Mouse (Mus musculus) B cell, adult 62 days (primary cell): Measurements from ENCODE around the gene Csrnp3. TPM values are rescaled to one million over a fixed set of nuclear protein-coding genes. Genes with fewer than 3 reads are reported as not detected.

ENCODE experiments used
- total RNA-seq: library from RNA; stranded (reverse); gene quantifications from 4 replicates; pipeline ENCODE4 v1.2.4, GENCODE M21; 2023

The Csrnp3 gene
- total RNA-seq, result not detected in 4 replicates

DNA sequence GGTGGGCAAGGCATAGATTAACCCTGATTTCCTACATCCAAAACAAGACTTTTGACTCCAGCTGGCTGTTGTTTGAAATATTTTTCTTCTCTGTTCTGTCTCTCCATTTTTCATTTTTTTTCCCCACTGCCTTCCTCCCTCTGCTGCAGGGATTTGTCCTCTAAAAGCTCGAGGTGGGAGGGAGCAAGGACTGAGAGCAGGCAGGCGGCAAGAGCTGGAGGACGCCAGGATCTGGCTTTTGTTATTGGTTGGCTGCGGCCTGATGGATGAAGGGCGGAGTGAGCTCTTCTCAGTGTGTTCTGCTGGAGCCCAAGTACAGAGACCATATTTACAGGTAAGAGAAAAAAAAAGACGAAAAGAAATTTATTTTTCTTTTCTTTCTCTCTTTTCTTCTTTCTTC lies at the start of gene Csrnp3:
Gene Csrnp3, plus strand, starts transcription at position 217 of the 400 bp plus-strand sequence.

Other genes with a start within 250 kb of the Csrnp3 start
- not detected in 4 replicates for gene Scn2a, start 225.0 kb upstream of the Csrnp3 start, total RNA-seq